Mouse (Mus musculus) kidney, postnatal 14 days (tissue): ENCODE measurements at regions not wholly inside any gene's neighbourhood (a gene's known extent, or its start where the extent isn't known, plus 50 kb on each side); places are given as distances from the start of the nearest gene placed in this dataset.

Source experiments
- DNase-seq: peaks from one replicate; pipeline ENCODE4 v3.0.0; 2022; ENCODE audit warnings: mixed read lengths

- no peak for DNase-seq
These were observed 470.2 kb upstream of the Gulo start for GRCm38 (mm10) chr14:66479181-66479580.

GRCm38 (mm10) chr14:66478562-66478961, 469.6 kb upstream of the Gulo start:
- no peak for DNase-seq

GRCm38 (mm10) chr14:66475026-66475425, 466.0 kb upstream of the Gulo start:
- DNase-seq, result no peak

- DNase-seq, result no peak
These were observed 464.2 kb upstream of the Gulo start for GRCm38 (mm10) chr14:66473251-66473550.

GRCm38 (mm10) chr14:66472537-66473250, 463.7 kb upstream of the Gulo start:
- no peak for DNase-seq

- DNase-seq, result no peak
These were observed 453.1 kb upstream of the Gulo start for GRCm38 (mm10) chr14:66462081-66462480.

GRCm38 (mm10) chr14:66460795-66461194, 451.8 kb upstream of the Gulo start:
- no peak for DNase-seq

GRCm38 (mm10) chr14:66458696-66459095, 449.7 kb upstream of the Gulo start:
- no peak for DNase-seq

- no peak for DNase-seq
These were observed 448.3 kb upstream of the Gulo start for GRCm38 (mm10) chr14:66457300-66457699.

- no peak for DNase-seq
These were observed 443.8 kb upstream of the Gulo start for GRCm38 (mm10) chr14:66452828-66453227.

- DNase-seq, result no peak
These were observed 441.3 kb upstream of the Gulo start for GRCm38 (mm10) chr14:66450351-66450750.

- no peak for DNase-seq
These were observed 433.6 kb upstream of the Gulo start for GRCm38 (mm10) chr14:66442576-66442975.

GRCm38 (mm10) chr14:66441825-66442224, 432.8 kb upstream of the Gulo start:
- no peak for DNase-seq

GRCm38 (mm10) chr14:66438572-66438971, 429.6 kb upstream of the Gulo start:
- DNase-seq, result no peak

GRCm38 (mm10) chr14:66438001-66438400, 429.0 kb upstream of the Gulo start:
- no peak for DNase-seq

GRCm38 (mm10) chr14:66431630-66432029, 422.6 kb upstream of the Gulo start:
- no peak for DNase-seq

- DNase-seq, result peak; percentile 6
These were observed 415.1 kb upstream of the Gulo start for GRCm38 (mm10) chr14:66424141-66424540.
